Mouse (Mus musculus) kidney, adult 2 months (tissue): ENCODE data around the gene Nacc1.

Source experiments
- CTCF ChIP-seq: fragments of 200-500 bp; conservative IDR thresholded peaks from 2 replicates; pipeline ENCODE4 v1.5.1; 2011; ENCODE audit warnings: low read depth, mild to moderate bottlenecking, control low read depth, low read length, moderate library complexity, mixed read lengths; ENCODE audit not compliant: insufficient read depth, insufficient read length
- POLR2A ChIP-seq: fragments of 200-500 bp; IDR thresholded peaks from one replicate; pipeline ENCODE4 v1.6.1; 2011; ENCODE audit warnings: low read depth, low read length, control low read depth

- TF ChIP-seq CTCF (no peak), POLR2A (no peak)
Observed at GRCm38 (mm10) chr8:84638555-84639161, 49.0 kb downstream of the Nacc1 start.
